Mouse (Mus musculus) C2C12 (cell line): Measurements from ENCODE around the gene Arhgap21. TPM values are rescaled to one million over a fixed set of nuclear protein-coding genes. Genes with fewer than 3 reads are reported as not detected.
A peak's percentile ranks its signal among the peaks of the same experiment; 100 is the strongest.

Experiments used
- H3K27me3 ChIP-seq: one replicate; pipeline ENCODE4 v1.6.1; 2011; ENCODE audit not compliant: control insufficient read depth, insufficient read depth, insufficient read length
- H3K36me3 ChIP-seq: one replicate; pipeline ENCODE4 v1.6.1; 2011; ENCODE audit not compliant: control insufficient read depth, insufficient read depth
- H3K4me3 ChIP-seq: one replicate; pipeline ENCODE4 v1.5.1; 2011; ENCODE audit warnings: mild to moderate bottlenecking, control low read depth; ENCODE audit not compliant: poor library complexity, insufficient read depth, severe bottlenecking
- H3K79me2 ChIP-seq: one replicate; pipeline ENCODE4 v1.6.1; 2011; ENCODE audit not compliant: control insufficient read depth, insufficient read depth
- H3K79me3 ChIP-seq: one replicate; pipeline ENCODE4 v1.6.1; 2011; ENCODE audit warnings: low read depth, control low read depth
- H3ac ChIP-seq: one replicate; pipeline ENCODE3; 2011; ENCODE audit warnings: low read depth; ENCODE audit not compliant: control insufficient read depth, insufficient read length
- CEBPB ChIP-seq: IDR thresholded peaks from one replicate; pipeline ENCODE4 v1.6.1; 2011; ENCODE audit warnings: low read depth, mild to moderate bottlenecking, control low read depth, moderate library complexity
- CTCF ChIP-seq: IDR thresholded peaks from one replicate; pipeline ENCODE4 v1.5.1; 2011; ENCODE audit not compliant: control insufficient read depth, insufficient read depth, insufficient read length
- FOSL1 ChIP-seq: IDR thresholded peaks from one replicate; pipeline ENCODE4 v1.8.0; 2011; ENCODE audit warnings: mild to moderate bottlenecking, low read length; ENCODE audit not compliant: poor library complexity, insufficient read depth, severe bottlenecking
- MAX ChIP-seq: IDR thresholded peaks from one replicate; pipeline ENCODE4 v1.6.1; 2011; ENCODE audit warnings: mild to moderate bottlenecking, control low read depth
- MYOD1 ChIP-seq: IDR thresholded peaks from one replicate; pipeline ENCODE4 v1.6.1; 2011; ENCODE audit warnings: low read depth; ENCODE audit not compliant: control insufficient read depth, insufficient read length
- MYOG ChIP-seq: IDR thresholded peaks from one replicate; pipeline ENCODE4 v1.6.1; 2011; ENCODE audit not compliant: control insufficient read depth, insufficient read length; ENCODE audit errors: extremely low read depth
- USF1 ChIP-seq: IDR thresholded peaks from one replicate; pipeline ENCODE4 v1.6.1; 2011; ENCODE audit warnings: low read depth, mild to moderate bottlenecking, control low read depth, moderate library complexity
- polyA plus RNA-seq: library from polyadenylated mRNA; unstranded; fragments of >200 nt; fragmentation: generic; extraction: Trizol; gene quantifications from one replicate; pipeline ENCODE4 v1.2.1, GENCODE M21; 2012; ENCODE audit warnings: missing spikeins

Arhgap21 gene
- polyA plus RNA-seq, 1 experiment: 15.9 TPM

DNA sequence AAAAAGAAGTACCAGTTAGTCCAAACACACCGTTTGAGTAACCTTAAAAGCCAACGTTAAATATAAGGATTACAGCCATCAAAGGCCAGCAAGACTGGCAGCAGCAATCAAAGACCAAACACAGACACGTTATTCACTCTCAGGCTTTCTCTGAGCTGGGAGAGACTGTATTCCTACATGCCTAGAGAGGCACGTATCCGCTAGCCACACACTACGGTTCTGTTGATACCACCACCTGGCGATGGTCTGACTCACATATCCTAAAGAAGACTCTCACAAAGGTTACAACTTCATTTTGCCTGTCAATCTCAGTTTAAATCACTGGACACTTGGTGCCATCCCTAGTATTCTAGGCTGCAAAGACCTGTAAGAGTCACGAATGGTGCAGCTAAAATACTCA lies 13.3 kb downstream of the Arhgap21 start:
- no peak overlapping the region for H3ac ChIP-seq
- no peak for TF ChIP-seq CTCF
- TF ChIP-seq MYOG: no peak

DNA sequence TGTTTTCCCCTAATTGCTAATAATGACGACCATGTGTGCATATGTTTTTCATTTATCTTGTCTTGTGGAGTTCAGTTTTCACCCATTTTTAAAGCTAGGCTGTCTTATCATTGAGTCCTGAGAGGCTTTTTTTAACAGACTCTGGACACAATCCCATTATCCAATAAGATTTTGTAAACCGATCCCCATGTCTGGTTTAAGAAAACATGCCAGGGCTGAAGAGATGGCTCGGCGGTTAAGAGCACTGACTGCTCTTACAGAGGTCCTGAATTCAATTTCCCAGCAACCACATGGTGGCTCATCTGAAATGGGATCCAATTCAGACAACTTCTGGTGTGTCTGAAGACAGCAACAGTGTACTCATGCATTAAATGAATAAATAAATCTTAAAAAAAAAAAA lies 16.0 kb downstream of the Arhgap21 start:
- peaks cover 78% of the 10 kb centered on the region for H3K79me3 ChIP-seq
- no peaks in the 10 kb centered on the region for H3K36me3 ChIP-seq
- H3ac ChIP-seq: no peak overlapping the region
- H3K79me2 ChIP-seq: peaks cover 100% of the 10 kb centered on the region
- no peaks in the 10 kb centered on the region for H3K27me3 ChIP-seq
- TF ChIP-seq FOSL1: no peak
- TF ChIP-seq MYOG: no peak
- H3K4me3 ChIP-seq: no peak overlapping the region

More for the DNA sequence above, 13.3 kb downstream of the Arhgap21 start:
- Histone ChIP-seq H3K27me3 (no peaks in the 10 kb centered on the region), H3K4me3 (no peak overlapping the region), H3K79me3 (peaks cover 78% of the 10 kb centered on the region), H3K79me2 (peaks cover 100% of the 10 kb centered on the region), H3K36me3 (no peaks in the 10 kb centered on the region)

DNA sequence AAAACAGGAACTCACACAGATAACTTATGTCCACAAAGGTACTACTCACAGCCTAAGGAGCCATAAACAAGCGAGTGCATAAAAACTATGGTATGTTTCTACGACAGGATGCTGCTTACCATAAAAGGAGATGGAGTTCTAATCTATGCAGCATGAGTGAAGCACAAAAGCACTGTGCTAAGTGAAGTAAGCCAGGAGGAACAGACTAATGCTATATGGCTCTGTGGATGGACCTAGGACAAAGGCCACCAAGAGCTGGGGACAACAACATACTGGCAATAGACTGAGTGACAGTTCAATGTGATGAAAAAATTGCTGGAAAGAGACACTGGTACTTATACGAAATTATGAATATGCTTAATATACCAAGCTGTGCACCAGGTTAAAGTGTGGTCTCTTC lies 19.5 kb downstream of the Arhgap21 start:
- Histone ChIP-seq H3K27me3 (no peaks in the 10 kb centered on the region), H3ac (no peak overlapping the region), H3K36me3 (no peaks in the 10 kb centered on the region), H3K79me3 (peaks cover 75% of the 10 kb centered on the region), H3K79me2 (peaks cover 98% of the 10 kb centered on the region), H3K4me3 (no peak overlapping the region)
- TF ChIP-seq USF1: no peak
- no peak for TF ChIP-seq CTCF
- no peak for TF ChIP-seq CEBPB
- TF ChIP-seq MYOG: no peak
- TF ChIP-seq MYOD1: no peak
- no peak for TF ChIP-seq MAX
- TF ChIP-seq FOSL1: no peak

DNA sequence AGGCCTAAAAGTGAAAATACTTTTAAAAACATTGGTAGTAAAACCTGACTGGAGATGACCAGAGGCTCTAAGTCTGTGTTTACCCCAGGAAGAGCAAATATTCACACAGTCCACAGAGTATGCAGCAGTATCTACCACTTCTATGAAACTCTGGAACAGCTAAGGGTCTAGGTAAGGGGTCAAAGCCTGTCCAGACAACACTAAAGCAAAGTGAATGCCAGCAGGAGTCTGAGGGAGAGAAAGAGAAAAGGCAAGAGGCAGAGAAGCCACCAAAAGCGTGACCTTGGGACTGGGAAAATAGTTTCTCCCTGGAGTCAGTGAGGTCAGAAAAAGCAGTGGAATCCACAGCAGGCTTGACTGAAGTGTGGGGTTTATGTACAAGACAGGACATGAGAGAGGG lies 21.6 kb downstream of the Arhgap21 start:
- no peaks in the 10 kb centered on the region for H3K36me3 ChIP-seq
- H3K79me3 ChIP-seq: peaks cover 76% of the 10 kb centered on the region
- H3ac ChIP-seq: no peak overlapping the region
- H3K27me3 ChIP-seq: no peaks in the 10 kb centered on the region
- peaks cover 98% of the 10 kb centered on the region for H3K79me2 ChIP-seq
- TF ChIP-seq CEBPB: no peak
- TF ChIP-seq USF1: no peak
- TF ChIP-seq FOSL1: no peak
- no peak for TF ChIP-seq MYOD1
- TF ChIP-seq MYOG: no peak
- TF ChIP-seq MAX: no peak
- TF ChIP-seq CTCF: no peak
- H3K4me3 ChIP-seq: no peak overlapping the region

DNA sequence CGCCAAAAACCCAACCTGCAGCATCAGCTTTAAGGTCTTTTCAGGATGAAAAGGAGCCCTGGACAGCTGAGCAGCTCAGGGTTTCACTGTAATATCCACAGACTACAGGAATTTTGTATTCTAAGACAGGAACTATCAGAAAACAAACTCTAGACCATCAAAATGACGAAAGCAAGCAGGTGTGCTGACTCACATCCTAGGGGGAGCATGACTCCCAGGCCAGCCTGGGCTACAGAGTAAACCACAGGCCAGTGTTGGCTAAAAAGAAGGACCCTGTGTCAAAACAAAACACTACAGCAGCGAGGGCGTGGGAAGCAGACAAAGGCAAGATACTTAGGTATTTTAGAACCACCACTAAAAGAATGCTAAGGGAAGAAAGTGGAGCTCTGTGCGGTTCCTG lies 23.1 kb downstream of the Arhgap21 start:
- Histone ChIP-seq H3K79me3 (peaks cover 77% of the 10 kb centered on the region), H3K36me3 (no peaks in the 10 kb centered on the region), H3K27me3 (no peaks in the 10 kb centered on the region), H3ac (no peak overlapping the region), H3K79me2 (peaks cover 98% of the 10 kb centered on the region), H3K4me3 (no peak overlapping the region)
- TF ChIP-seq MYOG: no peak
- TF ChIP-seq CTCF: no peak
- peak; percentile 60 for TF ChIP-seq MAX
- peak; percentile 32 for TF ChIP-seq FOSL1
- TF ChIP-seq CEBPB: no peak
- no peak for TF ChIP-seq USF1
- TF ChIP-seq MYOD1: peak; percentile 98

DNA sequence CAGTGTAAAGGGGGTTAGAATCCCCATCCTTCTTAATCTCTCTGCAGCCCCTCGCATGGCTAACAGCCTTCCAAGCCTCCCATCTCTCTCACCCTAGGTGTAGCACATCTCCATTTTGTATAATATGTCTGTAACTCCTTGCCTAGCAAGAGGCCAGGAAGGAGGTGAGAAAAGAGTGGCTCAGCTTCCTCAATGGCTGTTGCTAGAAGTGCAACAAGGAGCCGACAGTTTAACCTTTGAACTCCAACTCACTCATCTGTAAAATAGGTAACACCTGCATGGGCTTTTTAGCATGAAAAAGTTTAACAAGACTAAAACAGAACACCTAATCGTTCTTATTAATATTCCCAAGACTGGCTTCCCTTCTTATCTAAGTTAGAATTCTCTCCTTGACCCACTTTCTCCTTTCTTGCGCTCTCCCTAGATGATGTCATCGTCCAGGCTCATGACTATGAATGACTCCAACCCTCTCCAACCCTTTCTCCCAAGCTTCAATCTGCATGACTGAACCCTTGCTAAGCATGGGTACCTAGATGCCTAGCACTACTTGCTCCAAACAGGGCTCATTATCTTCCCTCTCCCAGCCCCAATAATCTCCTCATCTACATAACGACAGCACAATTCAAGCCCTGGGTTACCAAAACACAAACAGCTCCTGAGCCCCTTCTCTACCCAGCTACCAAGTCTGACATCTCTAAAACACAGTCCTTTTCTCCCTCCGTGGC lies 24.8 kb downstream of the Arhgap21 start:
- H3K4me3 ChIP-seq: no peak overlapping the region
- TF ChIP-seq FOSL1 (no peak), MYOD1 (no peak), USF1 (no peak), MAX (no peak), CEBPB (no peak), MYOG (no peak), CTCF (no peak)
- H3K79me2 ChIP-seq: peaks cover 98% of the 10 kb centered on the region
- no peaks in the 10 kb centered on the region for H3K36me3 ChIP-seq
- H3K27me3 ChIP-seq: no peaks in the 10 kb centered on the region
- H3K79me3 ChIP-seq: peaks cover 79% of the 10 kb centered on the region
- H3ac ChIP-seq: no peak overlapping the region
